Mouse (Mus musculus) 3134 (cell line): ENCODE data around the gene Cers6.

Experiments used
- DNase-seq: peaks from one replicate; pipeline ENCODE4 v3.0.0-alpha.2; 2011; ENCODE audit warnings: low spot score; ENCODE audit not compliant: insufficient read length; ENCODE audit errors: extremely low read depth

Gene Cers6

DNA sequence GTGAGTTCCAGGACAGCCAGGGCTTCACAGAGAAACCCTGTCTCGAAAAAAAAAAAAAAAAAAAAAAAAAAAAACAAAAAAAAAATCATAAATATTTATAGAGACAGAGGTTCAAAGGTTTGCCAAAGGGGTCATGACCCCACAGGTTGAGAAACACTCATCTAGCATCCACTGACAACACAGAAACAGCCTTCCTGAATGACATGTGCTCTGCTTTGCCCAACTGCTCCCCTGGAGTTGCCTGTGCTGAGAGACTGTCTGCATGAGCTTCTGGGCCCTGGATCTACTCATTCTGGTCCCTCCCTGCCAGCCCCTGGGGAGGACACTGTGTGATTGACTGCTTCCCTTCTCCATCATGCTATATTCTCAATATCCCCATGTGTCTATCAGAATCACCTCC, 190.4 kb downstream of the Cers6 start:
- no peak for DNase-seq

DNA sequence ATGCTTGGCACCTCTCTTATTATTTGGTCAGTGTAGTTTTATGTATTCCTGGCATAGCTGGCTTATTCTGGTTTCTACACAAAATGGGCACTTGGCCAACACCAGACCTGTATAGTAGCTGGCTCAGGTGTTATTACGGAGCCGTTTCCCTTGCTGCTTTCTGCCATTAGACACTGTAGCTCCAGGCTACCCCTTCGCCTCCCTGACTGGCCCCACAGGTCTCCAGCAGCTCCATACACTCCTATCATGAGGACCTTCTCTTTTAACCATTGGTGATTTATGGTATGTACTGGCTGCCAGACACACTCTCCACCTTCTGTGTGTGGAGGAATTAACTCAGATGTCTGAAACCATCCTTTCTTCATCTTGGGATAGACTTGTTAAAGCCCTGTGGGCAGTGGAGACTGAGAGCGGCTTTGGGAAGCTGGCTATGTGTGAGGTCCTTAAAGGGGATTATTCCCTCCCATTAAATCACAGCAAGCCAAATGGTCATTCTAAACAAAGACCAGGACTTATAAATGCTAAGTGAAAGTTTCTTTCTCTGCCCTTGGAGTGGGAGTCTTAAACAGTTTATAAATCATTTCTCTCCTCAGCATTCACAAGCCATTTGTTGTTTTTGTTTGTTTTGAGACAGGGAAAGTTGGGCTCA, 192.1 kb downstream of the Cers6 start:
- no peak for DNase-seq

- no peak for DNase-seq
These were observed 193.0 kb downstream of the Cers6 start for GRCm38 (mm10) chr2:69054279-69054678.

- no peak for DNase-seq
These were observed 193.9 kb downstream of the Cers6 start for GRCm38 (mm10) chr2:69055174-69055573.

GRCm38 (mm10) chr2:69061313-69061712, 200.1 kb downstream of the Cers6 start:
- no peak for DNase-seq

GRCm38 (mm10) chr2:69061910-69062689, 200.9 kb downstream of the Cers6 start:
- no peak for DNase-seq

DNA sequence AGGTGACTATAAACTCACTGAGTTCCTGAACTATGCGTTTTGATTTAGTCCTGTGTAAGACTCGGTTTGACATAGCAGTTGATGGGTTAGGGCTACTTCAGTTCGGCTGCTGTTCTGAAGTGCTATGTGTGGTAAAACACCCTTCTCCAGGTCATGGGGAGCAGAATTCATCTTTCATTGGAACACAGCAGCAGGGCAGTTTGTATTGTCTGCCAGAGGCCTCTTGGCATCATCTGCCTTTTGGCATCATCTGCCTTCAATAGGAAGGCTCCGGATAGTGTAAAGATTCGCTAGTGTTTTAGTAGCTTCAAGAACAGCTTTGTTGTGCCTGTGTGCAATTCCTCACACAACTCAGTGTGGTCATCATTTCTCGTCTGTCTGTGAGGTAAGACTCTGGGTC, 203.5 kb downstream of the Cers6 start:
- no peak for DNase-seq

DNA sequence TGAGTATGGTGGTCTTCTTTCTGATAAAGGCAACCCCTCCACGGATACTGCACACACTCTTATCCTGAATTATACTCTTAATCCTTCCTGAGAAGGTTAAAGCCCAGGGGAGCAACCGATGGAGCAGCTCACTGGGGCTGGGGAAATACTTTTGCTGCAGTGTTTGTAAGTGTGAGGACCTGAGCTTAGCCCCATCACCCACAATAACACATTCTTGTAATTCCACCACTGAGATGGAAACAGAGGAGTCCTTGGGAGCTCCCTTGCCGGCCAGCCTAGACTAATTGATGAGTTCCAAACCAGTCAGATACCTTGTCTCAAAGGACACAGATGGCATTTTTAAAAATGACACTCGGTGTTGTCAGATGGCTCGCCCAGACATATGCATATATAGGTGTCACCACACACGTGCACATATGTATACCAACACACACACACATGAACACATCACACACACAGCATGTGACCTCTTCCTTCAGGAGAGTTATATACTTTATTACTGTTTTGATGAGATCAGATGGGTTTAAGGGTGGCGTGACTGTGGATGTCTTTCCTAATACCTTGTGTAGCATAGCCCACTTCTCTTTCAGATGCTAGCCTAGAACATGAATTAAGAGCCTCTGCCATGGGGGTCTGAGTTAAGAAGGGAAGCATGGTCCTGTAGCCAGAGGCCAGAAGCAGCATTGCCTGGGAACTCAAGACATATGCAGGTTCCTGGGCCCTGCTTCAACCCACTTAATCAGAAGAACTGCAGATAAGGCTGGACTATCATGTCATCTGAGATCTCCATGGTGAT, 210.4 kb downstream of the Cers6 start:
- no peak for DNase-seq

DNA sequence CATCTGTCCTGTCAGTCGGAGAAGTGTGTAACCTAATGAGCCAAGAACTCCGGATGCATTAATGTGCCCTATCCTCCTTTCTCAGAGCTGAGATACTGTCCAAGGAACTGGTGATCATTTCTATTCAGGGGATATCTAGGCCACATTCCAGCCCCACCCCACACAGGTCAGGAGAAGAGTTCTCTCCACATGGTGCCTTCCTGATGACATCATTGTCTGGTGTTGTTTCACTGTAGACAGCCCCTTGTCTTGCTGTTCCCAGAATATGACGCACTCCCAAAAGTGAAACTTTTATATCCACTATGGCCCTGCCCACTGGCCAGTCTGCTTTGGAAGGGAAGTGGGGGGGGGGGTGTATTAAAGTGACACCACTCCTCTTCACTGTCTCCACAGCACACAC, 215.9 kb downstream of the Cers6 start:
- no peak for DNase-seq

DNA sequence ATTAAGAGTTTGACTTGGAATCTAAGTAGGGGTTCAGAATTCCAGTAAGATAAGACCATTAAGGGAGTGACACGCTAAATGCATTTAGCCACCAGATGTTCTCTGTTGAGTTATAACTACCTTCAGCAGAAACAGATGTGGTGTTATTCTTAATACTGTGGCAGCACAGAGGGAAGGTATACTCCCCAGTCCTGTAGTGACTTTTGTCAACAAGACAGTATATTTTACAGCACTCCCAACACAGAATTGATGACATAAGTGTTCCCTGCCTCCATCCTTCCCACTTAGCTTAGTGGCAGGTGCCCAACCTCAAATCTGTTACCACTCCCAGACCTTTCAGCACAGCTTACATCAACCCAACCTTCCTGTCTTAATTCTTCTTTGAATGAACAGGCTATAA, 219.5 kb downstream of the Cers6 start:
- DNase-seq = no peak

GRCm38 (mm10) chr2:69082499-69083197, 221.4 kb downstream of the Cers6 start:
- DNase-seq = no peak

DNA sequence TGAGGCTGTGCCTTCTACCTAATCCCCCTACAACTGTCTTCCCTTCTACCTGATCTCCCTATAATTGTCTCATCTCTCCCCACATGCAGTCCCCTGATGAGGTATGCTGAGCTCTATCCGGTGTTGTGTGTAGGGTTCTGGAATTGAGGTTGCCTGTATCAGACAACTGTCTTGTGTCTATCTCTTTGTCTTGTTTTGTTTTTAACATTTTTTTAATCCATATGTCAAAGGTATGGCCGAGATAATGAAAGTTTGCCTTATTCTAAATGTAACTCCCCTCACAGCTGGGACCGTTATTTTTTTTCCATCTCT, 221.9 kb downstream of the Cers6 start:
- DNase-seq = no peak

DNA sequence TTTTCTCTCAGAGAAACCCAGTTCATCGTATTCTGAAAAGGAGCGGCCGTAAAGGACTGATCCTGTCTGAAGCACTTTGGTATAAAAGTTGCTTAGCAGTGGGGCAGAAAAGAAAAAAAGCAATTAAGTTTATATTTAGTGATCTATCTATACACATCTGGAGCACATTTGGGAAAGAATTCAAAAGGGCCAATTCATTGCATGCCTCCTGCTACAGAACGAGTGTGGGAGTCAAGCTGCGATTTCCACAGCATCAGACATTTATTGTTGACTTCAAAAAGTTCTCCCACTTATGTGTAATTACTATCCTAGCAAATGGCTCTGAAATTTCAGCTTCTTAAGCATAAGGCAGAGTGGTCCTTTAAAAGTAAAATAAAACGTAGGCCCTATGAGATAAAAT, 223.2 kb downstream of the Cers6 start:
- no peak for DNase-seq

GRCm38 (mm10) chr2:69086505-69087260, 225.4 kb downstream of the Cers6 start:
- DNase-seq = no peak

GRCm38 (mm10) chr2:69095836-69096235, 234.6 kb downstream of the Cers6 start:
- DNase-seq = no peak

- DNase-seq = no peak
These were observed 235.6 kb downstream of the Cers6 start for GRCm38 (mm10) chr2:69096821-69097220.

DNA sequence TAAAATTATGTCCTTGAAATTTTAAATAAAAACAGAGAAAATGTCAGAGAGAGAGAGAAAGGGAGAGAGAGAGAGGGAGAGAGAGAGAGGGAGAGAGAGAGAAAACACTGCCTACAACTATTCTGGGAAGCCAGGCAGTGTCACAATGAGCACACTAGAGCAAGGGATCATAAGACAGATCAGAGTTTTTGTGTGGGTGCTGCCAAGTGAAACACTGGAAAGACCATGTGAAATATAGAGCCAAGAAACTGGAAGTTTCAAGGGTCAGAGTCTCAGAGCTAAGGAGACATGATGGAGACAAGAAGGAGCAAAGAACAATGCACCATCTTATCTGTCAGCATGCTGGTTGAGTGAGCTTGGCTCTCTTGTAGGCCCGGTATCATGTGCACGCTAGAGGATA, 236.3 kb downstream of the Cers6 start:
- DNase-seq = no peak

- DNase-seq = no peak
These were observed 237.5 kb downstream of the Cers6 start for GRCm38 (mm10) chr2:69098701-69099100.

- DNase-seq = no peak
These were observed 237.9 kb downstream of the Cers6 start for GRCm38 (mm10) chr2:69099147-69099546.

DNA sequence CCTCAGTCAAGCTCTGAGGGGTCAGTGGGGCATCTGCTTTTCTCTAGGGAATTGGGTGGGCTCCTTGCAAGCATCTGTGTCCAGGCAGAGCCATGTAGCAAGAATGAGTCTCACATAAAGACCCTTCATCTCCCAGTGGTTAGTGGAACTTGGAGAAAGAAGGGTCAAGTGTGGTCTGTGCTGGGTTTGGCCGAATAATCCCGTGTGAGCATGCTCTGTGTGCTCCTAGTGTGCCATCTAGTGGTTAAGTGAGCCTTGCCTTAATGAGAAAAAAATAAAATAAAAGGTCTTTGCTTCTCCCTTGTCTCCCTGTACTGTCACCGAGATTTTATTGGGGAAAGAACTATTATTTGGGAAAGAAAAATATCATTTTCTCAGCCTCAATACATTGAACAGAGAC, 239.5 kb downstream of the Cers6 start:
- no peak for DNase-seq
